Mouse (Mus musculus) heart, adult 9 months (tissue): ENCODE results near the gene Pip4k2a.

ENCODE experiments used
- DNase-seq, 2 experiments: peaks; one replicate each; pipeline ENCODE4 v3.0.0; 2022; ENCODE audit warnings: low spot score in 2 of 2

The Pip4k2a gene

DNA sequence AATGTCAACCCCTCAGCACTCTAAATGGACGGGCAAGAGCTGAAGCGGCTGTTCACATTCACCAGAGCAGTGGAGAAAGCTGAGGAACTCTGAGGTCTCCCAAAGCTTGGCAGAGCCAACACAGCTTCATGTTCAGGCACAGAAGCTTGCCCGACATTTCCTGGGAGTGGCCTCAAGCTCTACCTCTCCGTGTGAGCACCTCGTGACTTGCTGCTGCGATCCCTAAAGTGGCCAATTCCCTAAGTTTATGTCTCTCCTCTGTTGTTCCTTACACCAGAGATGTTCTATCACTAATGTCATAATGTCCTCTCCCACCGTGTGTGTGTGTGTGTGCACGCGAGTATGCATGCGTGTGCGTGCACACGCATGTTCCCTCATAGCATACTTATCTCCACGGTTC is 42.3 kb downstream of the Pip4k2a start:
- DNase-seq = no peak

DNA sequence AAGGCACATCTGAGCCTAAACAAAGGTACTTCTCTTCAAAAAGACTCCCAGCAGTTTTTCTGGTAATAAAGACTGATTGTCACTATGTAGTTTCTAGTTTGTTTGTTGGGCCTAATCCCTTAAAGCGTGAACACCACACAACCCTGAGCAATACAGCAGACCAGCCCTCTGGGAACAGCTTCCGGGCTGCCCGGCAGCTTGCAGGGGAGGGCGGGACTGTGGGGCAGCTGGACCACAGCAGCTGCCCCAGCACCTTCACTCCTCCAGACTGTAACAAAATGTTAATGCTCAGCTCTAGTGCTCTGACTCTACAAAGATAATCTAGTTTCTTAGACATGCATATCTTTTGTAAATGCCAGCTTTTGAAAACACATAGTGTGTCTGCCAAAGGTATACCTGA is 42.9 kb downstream of the Pip4k2a start:
- no peak for DNase-seq

DNA sequence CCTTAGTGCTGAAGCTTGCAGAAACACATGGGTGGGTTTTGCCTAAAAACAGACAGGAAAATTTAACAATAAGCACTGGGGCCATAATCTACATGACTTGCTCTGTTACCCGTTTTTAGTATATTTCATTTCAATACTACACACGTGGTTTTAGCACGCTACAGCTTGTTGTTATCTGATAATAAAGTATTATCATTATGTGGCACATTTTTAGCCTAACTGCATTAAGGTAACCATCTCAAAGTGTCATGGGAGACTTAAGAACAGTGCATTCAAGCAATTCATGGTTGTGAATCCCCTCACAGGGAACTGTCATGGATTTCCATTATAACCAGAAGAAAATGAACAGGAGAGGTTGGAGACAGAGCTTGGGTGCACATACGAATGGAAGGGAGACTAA is 43.5 kb downstream of the Pip4k2a start:
- no peak for DNase-seq

- no peak for DNase-seq
These were observed 45.7 kb downstream of the Pip4k2a start for GRCm38 (mm10) chr2:18952102-18952673.

GRCm38 (mm10) chr2:18950758-18951157 is 47.2 kb downstream of the Pip4k2a start:
- DNase-seq = no peak

DNA sequence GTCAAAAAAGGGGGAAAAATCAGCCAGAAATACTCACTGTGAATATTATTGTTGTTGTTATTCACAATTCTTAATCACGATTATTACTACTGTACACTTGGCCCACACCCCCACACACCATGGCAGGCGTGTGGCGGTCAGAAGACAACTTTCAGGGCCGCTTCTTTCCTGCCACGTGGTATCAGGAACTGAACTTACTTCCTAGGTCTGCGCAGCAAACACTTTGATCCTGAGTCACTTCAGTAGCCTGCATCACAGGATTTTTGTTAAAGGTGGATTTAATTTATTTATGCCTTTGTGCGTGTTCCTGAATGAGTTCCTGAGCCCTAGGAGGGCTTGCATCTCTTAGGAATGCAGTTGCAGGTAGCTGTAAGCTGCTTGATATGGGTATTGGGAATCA is 49.2 kb downstream of the Pip4k2a start:
- no peak for DNase-seq

- no peak for DNase-seq
These were observed 50.1 kb downstream of the Pip4k2a start for GRCm38 (mm10) chr2:18947669-18948459.

GRCm38 (mm10) chr2:18945438-18945837 is 52.5 kb downstream of the Pip4k2a start:
- DNase-seq = no peak

GRCm38 (mm10) chr2:18943930-18944329 is 54.0 kb downstream of the Pip4k2a start:
- DNase-seq = peak; percentile 55 to 71

GRCm38 (mm10) chr2:18943366-18943765 is 54.6 kb downstream of the Pip4k2a start:
- DNase-seq = no peak

GRCm38 (mm10) chr2:18940693-18941270 is 57.1 kb downstream of the Pip4k2a start:
- DNase-seq = no peak

GRCm38 (mm10) chr2:18938923-18939329 is 59.0 kb downstream of the Pip4k2a start:
- DNase-seq = no peak

GRCm38 (mm10) chr2:18938232-18938631 is 59.7 kb downstream of the Pip4k2a start:
- DNase-seq = no peak

DNA sequence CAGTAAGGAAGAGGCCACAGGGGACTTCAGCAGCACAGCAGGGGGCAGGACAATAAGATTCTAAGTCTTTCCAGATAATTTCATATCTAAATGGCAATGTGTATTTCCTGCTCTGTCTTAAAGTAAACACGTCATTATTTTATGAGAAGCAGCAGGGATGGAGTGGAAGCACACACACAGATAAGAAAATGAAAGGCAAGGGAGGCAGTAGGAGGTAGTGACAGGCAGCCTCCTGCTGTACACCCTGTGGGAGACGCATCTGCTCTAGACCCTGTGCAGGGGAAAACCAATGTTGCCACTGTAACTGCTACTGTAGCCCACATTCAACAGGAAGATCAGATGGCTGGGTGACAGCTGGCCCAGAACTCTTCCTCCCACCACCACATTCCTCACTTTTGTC is 60.3 kb downstream of the Pip4k2a start:
- DNase-seq = no peak

DNA sequence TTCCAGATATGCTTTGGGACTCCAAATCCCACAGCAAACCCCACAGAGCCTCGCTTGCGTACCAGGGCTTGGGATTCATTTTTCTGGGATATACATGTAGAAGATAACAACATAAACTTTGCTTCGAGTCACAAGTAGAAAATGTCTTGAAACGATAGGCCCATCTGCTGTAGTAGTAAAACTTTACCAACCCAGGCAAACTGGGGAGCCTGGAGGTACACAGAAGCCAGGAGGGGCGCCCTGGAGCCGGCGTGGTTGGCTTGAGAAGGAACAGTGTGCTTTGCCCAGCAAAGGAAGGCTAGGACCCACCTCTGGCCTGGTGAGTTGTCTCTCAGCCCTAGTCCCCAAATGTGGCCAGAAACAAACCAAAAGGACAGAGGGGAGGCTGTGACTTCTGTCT is 61.5 kb downstream of the Pip4k2a start:
- DNase-seq = no peak

GRCm38 (mm10) chr2:18935581-18936027 is 62.3 kb downstream of the Pip4k2a start:
- no peak for DNase-seq

- no peak for DNase-seq
These were observed 63.8 kb downstream of the Pip4k2a start for GRCm38 (mm10) chr2:18934131-18934530.

- DNase-seq = no peak
These were observed 64.5 kb downstream of the Pip4k2a start for GRCm38 (mm10) chr2:18933418-18933817.

GRCm38 (mm10) chr2:18930318-18931060 is 67.4 kb downstream of the Pip4k2a start:
- peak; percentile 33 to 53 for DNase-seq

- DNase-seq = no peak
These were observed 69.2 kb downstream of the Pip4k2a start for GRCm38 (mm10) chr2:18928597-18929257.

GRCm38 (mm10) chr2:18928196-18928595 is 69.7 kb downstream of the Pip4k2a start:
- no peak for DNase-seq
